Mouse (Mus musculus) midbrain, embryonic 15.5 days (tissue): ENCODE data around the gene Clcnka. TPM values are rescaled to one million over a fixed set of nuclear protein-coding genes. Genes with fewer than 3 reads are reported as not detected.
A peak's percentile ranks its signal among the peaks of the same experiment; 100 is the strongest.

Experiments
- ATAC-seq: fragments of 200-750 bp; cut with Nextera tagmentation; replicated peaks from 2 replicates; pipeline ENCODE4 v1.8.0; 2017; ENCODE audit warnings: moderate TSS enrichment
- H3K27ac ChIP-seq: fragments of 300-500 bp; sonication (generic); 2 replicates; pipeline ENCODE4 v1.5.1; 2015; ENCODE audit warnings: mild to moderate bottlenecking, inconsistent platforms
- H3K27me3 ChIP-seq: fragments of 300-500 bp; sonication (generic); replicated peaks from 2 replicates; pipeline ENCODE4 v1.6.1; 2015; ENCODE audit warnings: inconsistent platforms
- H3K36me3 ChIP-seq: fragments of 300-500 bp; sonication (generic); replicated peaks from 2 replicates; pipeline ENCODE4 v1.6.1; 2015; ENCODE audit warnings: inconsistent platforms
- H3K4me1 ChIP-seq: fragments of 300-500 bp; sonication (generic); 2 replicates; pipeline ENCODE4 v1.6.1; 2015; ENCODE audit warnings: inconsistent platforms
- H3K4me2 ChIP-seq: fragments of 300-500 bp; sonication (generic); 2 replicates; pipeline ENCODE4 v1.6.1; 2015; ENCODE audit warnings: inconsistent platforms, mild to moderate bottlenecking, moderate library complexity
- H3K4me3 ChIP-seq: fragments of 300-500 bp; sonication (generic); 2 replicates; pipeline ENCODE4 v1.5.1; 2015; ENCODE audit warnings: mild to moderate bottlenecking, inconsistent platforms
- H3K9ac ChIP-seq: fragments of 300-500 bp; sonication (generic); 2 replicates; pipeline ENCODE4 v1.6.1; 2015; ENCODE audit warnings: mild to moderate bottlenecking, inconsistent platforms
- H3K9me3 ChIP-seq: fragments of 300-500 bp; sonication (generic); 2 replicates; pipeline ENCODE4 v1.6.1; 2016; ENCODE audit warnings: inconsistent platforms
- WGBS: fragments of 180-500 bp; shearing (Covaris S2); methylation state at CpG from one replicate; pipeline ENCODE4 v1.1.7; 2015; ENCODE audit warnings: mixed read lengths; 5-methylcytosine and 5-hydroxymethylcytosine counted together
- microRNA-seq: library from miRNA; unstranded; fragments of <30 nt; microRNA quantifications from one replicate; pipeline ENCODE4, GENCODE M21; 2016
- polyA plus RNA-seq: library from polyadenylated mRNA; unstranded; fragments of >200 nt; fragmentation: Nextera tagmentation; extraction: Ambion mirVana; gene quantifications from 2 replicates; pipeline ENCODE4 v1.2.1, GENCODE M21; 2015

The Clcnka gene
- polyA plus RNA-seq, 1 experiment from 2014 or later: not detected

DNA sequence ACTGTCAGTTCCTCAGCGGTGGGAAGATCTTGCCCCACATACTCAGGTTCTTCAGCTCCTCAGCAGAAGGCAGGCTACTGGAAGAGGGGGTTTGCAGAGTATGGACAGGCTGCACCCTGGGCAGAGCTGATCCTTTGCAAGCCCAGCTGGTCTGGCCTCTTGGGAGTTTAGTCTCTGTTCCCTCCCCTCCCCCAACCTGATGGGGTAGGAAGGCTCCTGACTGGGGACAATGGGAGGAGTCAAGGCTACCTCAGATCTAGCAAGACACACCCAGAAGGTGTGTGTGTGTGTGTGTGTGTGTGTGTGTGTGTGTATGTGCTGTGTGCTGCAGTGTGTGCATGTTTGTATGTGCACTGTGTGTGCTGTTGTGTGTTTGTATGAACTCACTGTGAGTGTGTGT is 59.7 kb downstream of the Clcnka start:
- Histone ChIP-seq H3K36me3 (no peaks in the 10 kb centered on the region), H3K27ac (no peak overlapping the region), H3K4me2 (no peak overlapping the region), H3K9ac (no peak overlapping the region), H3K9me3 (no peaks in the 10 kb centered on the region), H3K27me3 (no peaks in the 10 kb centered on the region), H3K4me1 (peaks cover 22% of the 10 kb centered on the region), H3K4me3 (no peak overlapping the region)
- no peak for ATAC-seq
- WGBS: 0% methylated on average over 1 of the region's 1 CpGs

DNA sequence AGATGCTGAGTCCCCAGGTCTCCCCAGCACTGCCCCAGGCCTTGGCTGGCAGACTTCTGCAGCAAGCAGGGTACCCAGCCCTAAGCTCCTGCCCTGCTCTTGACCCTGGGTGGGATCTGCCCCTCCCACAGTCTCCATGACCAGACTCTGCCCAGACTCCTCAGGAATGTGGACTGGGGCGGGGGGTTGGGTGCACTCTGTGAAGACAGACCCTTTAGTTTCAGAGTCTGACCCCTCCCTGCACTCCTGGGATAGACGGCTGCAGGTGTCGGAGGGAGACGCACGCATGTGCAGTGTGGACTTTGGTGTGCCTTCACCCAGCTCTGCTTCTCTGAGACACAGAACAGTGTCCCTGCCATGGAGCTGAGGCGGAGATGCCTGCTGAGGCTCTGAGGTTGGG is 60.5 kb downstream of the Clcnka start:
- no peaks in the 10 kb centered on the region for H3K36me3 ChIP-seq
- 38% methylated on average over 6 of the region's 6 CpGs for WGBS
- no peaks in the 10 kb centered on the region for H3K27me3 ChIP-seq
- H3K9ac ChIP-seq: no peak overlapping the region
- no peak for ATAC-seq
- H3K9me3 ChIP-seq: no peaks in the 10 kb centered on the region
- H3K4me1 ChIP-seq: peaks cover 22% of the 10 kb centered on the region
- H3K27ac ChIP-seq: no peak overlapping the region
- no peak overlapping the region for H3K4me3 ChIP-seq
- no peak overlapping the region for H3K4me2 ChIP-seq

DNA sequence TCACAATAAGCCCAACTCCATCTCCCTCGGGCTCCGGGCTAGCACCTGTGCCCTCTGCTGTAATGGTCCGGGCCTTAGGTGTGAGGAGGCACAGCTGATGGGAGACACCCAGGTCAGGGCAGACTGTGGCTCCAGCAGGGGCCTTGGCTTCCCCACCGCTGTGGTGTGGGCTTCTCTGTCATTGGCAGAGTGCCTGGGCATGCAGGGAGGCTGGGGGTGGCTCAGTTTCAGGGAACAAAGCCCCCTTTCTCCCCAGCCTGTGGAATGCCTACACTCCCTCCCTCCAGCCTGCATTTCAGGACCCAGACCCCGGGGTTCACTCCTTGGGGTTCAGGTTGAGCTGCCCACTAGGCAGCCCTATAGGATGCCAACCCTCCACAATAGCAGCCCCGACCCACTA is 62.3 kb downstream of the Clcnka start:
- Histone ChIP-seq H3K9me3 (no peaks in the 10 kb centered on the region), H3K36me3 (no peaks in the 10 kb centered on the region), H3K4me2 (no peak overlapping the region), H3K27ac (peak overlapping the region; percentile 58), H3K27me3 (no peaks in the 10 kb centered on the region), H3K9ac (no peak overlapping the region), H3K4me3 (no peak overlapping the region), H3K4me1 (peaks cover 22% of the 10 kb centered on the region)
- no peak for ATAC-seq
- WGBS: 47% methylated on average over 6 of the region's 6 CpGs

DNA sequence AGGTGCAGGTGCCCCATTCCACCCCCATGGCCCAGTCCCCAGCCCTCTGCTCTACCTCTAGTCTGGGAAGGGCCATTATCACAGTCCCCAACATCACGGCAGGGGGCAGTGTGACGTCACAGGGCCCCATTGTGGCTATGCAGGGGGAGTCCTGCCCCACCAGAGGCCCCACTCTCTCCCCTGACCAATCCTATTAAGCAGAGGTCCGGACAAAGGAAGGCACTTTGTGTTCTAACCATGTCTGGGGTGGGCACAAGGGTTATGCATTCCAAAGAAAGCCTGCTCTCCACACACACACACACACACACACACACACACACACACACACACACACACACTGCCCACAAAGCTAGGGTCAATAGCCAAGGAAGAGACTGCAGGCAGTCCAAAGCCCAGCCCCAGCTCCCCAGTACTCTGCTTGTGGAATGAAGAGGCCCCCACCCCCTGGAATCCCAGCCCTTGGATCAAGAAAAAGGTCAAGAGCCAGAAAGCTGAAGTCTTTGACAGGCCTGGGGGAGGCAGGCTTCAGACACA is 63.2 kb downstream of the Clcnka start:
- WGBS: 11% methylated on average over 3 of the region's 3 CpGs
- Histone ChIP-seq H3K4me3 (no peak overlapping the region), H3K4me1 (peaks cover 22% of the 10 kb centered on the region), H3K4me2 (no peak overlapping the region), H3K27me3 (no peaks in the 10 kb centered on the region), H3K27ac (peak overlapping the region; percentile 69), H3K9me3 (no peaks in the 10 kb centered on the region), H3K36me3 (no peaks in the 10 kb centered on the region), H3K9ac (no peak overlapping the region)
- peak; percentile 79 for ATAC-seq

DNA sequence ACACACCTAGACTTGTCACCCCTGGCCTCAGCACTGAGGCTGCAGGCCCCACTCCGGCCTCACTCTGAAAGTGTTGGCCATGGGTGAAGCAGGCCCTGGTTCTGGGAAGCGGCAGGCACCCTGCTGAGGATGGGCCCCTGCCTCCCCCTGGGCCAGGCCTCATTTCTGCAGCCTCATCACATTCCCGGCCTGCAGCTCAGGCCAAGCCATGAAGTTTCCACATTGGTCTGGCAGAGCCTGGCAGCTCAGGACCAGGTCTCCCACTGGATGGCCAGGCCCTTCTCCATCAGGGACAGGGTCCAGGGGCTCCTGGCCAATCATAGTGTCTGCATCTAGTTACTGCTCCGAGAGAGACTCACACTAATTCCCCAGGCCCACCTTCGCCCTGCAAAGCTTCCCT is 63.8 kb downstream of the Clcnka start:
- no peaks in the 10 kb centered on the region for H3K36me3 ChIP-seq
- peak overlapping the region; percentile 69 for H3K27ac ChIP-seq
- H3K4me2 ChIP-seq: no peak overlapping the region
- H3K27me3 ChIP-seq: no peaks in the 10 kb centered on the region
- WGBS: 34% methylated on average over 5 of the region's 5 CpGs
- H3K4me1 ChIP-seq: peaks cover 22% of the 10 kb centered on the region
- ATAC-seq: 0 out of 2 replicates have a peak, but pooled peaks have one; percentile 41
- H3K9ac ChIP-seq: no peak overlapping the region
- no peaks in the 10 kb centered on the region for H3K9me3 ChIP-seq
- no peak overlapping the region for H3K4me3 ChIP-seq

Small RNAs within 50 kb of the gene (microRNA-seq; reads per million reads assigned to microRNA genes)
- gene Gm25690: not detected

Other genes starting within 250 kb of the Clcnka start
- 8.7 and 9.9 TPM in 2 replicates for gene Rsg1, start 184.8 kb downstream of the Clcnka start, polyA plus RNA-seq
- 1.0 and 1.7 TPM in 2 replicates for gene Arhgef19, start 159.2 kb downstream of the Clcnka start, polyA plus RNA-seq
- 1.6 and 1.7 TPM in 2 replicates for gene Epha2, start 97.5 kb downstream of the Clcnka start, polyA plus RNA-seq
- gene Fam131c, start 30.5 kb downstream of the Clcnka start, polyA plus RNA-seq: 42.0 and 44.3 TPM in 2 replicates
- gene Clcnkb, start 17.3 kb upstream of the Clcnka start, polyA plus RNA-seq: not detected in 2 replicates
- gene Hspb7, start 22.1 kb upstream of the Clcnka start, polyA plus RNA-seq: 0.14 TPM in 1 of 2 replicates, not detected in the other
- gene Srarp, start 37.4 kb upstream of the Clcnka start, polyA plus RNA-seq: 0.32 and 0.50 TPM in 2 replicates
- 49.4 and 49.7 TPM in 2 replicates for gene Zbtb17, start 45.9 kb upstream of the Clcnka start, polyA plus RNA-seq
- 19.4 and 20.0 TPM in 2 replicates for gene Spen, start 139.9 kb upstream of the Clcnka start, polyA plus RNA-seq
- gene Fblim1, start 207.4 kb upstream of the Clcnka start, polyA plus RNA-seq: 35.2 and 41.0 TPM in 2 replicates
- gene Tmem82, start 219.9 kb upstream of the Clcnka start, polyA plus RNA-seq: 0.32 and 0.65 TPM in 2 replicates
- gene Slc25a34, start 225.1 kb upstream of the Clcnka start, polyA plus RNA-seq: 0.26 and 0.61 TPM in 2 replicates